Mouse (Mus musculus) E14TG2a.4 (cell line): ENCODE measurements around the gene Mpz.

Experiments
- CTCF ChIP-seq: conservative IDR thresholded peaks from 2 replicates; pipeline ENCODE4 v1.5.1; 2014; ENCODE audit warnings: low read length
- POU5F1 ChIP-seq: IDR thresholded peaks from 2 replicates; pipeline ENCODE4 v1.6.1; 2014; ENCODE audit warnings: low read length, borderline replicate concordance

DNA sequence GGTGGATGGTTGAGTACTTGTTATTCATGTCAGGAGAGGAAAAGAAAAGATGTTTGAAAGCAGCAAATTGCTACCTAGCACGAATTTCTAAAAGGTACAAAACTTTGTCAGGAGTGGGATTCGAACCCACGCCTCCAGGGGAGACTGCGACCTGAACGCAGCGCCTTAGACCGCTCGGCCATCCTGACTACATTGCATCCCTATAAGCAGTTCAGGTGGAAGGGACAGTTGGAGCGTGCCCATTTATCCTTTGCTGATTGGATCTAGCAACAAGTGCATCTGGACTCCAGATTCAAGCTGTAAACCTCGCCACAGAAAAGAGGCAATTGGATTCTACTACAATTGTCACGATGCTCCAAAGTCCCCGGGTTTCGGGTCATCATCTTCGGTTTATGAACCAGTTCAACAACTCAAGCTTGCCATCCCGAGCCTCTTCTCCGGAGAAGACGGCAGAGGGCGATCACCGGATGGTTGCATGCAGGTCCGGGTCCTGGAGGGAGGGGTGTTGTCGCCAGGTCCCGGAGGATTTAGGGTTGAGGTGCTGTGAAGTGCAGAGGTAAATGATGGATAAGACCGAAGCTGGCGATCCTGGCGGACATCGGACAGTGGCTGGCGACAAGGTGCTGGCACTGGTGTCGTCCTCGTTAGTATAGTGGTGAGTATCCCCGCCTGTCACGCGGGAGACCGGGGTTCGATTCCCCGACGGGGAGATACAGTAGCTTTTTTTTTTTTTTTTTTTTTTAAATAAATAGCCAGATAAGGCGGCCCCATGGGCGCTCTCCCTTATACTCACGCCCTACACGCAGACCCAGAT is 48.6 kb upstream of the Mpz start:
- TF ChIP-seq CTCF (no peak), POU5F1 (no peak)
